Mouse (Mus musculus) CD8-positive naive resting alpha-beta T cell, adult 2 months (primary cell): Measurements from ENCODE around the gene Mdm2.

Experiments
- DNase-seq, 2 experiments: peaks; one replicate each; pipeline ENCODE4 v3.0.0; 2022; ENCODE audit warnings: low read depth in 2 of 2, low spot score in 2 of 2

Gene Mdm2

DNA sequence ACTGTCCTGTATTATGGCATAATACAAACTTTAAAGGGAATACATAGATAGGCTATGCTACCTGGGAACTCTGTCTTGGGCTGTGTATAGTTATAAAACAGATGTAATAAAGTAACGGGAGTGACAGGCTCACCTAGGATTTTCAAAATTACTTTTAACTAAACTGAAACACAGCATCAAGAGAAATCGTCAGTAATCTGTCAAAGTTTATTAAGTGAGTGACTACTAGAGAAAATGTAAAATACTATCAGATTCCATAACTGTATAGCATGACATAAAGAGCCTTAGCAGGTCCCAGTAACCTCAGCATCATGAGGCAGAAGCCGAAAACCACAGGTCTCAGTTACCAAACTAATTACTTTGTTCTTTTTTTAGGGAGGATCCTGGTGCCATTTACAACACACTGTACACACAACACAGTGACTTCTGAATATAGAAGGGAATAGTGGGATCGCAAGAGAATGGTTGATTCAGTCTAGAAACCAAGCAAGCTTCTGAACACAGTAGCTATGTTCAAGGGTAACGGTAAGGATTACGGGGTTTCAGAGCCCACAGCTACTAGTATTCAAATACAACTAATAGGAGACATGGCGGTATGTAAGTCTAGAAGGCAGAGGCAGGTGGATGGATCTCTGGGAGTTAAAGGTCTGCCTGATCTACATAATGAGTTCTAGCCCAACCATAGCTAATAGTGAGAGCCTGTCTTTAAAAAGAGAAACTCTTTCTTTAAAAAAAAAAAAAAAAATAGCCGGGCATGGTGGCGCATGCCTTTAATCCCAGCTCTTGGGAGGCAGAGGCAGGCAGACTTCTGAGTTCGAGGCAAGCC is 12.0 kb downstream of the Mdm2 start:
- no peak for DNase-seq

DNA sequence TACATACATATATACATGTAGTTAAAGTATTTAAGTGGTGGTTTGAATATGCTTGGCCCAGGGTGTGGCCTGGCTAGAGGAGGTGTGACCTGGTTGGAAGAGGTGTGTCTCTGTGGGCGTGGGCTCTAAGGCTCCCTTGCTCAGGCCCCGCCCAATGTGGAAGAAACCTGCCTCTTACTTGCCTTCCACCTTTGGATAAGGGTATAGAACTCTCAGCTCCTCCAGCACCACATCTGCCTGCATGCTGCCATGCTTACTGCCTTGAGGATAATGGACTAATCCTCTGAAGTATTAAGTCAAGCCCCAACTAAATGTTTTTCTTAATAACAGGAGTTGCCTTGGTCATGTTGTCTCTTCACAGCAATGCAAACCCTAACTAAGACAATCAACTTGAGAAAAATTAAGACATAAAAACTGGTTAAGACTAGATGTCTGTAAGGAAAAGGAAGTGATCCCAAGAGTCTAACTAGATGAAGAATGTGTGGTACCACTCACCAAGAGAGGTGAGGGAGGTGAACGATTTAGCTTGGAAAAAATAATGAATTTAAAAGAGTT is 12.9 kb downstream of the Mdm2 start:
- DNase-seq: no peak

GRCm38 (mm10) chr10:117696827-117697560 is 13.6 kb downstream of the Mdm2 start:
- DNase-seq: no peak

GRCm38 (mm10) chr10:117696021-117696826 is 14.3 kb downstream of the Mdm2 start:
- no peak for DNase-seq

- DNase-seq: no peak
These were observed 15.0 kb downstream of the Mdm2 start for GRCm38 (mm10) chr10:117695605-117696004.

- DNase-seq: no peak
These were observed 15.5 kb downstream of the Mdm2 start for GRCm38 (mm10) chr10:117695027-117695426.

DNA sequence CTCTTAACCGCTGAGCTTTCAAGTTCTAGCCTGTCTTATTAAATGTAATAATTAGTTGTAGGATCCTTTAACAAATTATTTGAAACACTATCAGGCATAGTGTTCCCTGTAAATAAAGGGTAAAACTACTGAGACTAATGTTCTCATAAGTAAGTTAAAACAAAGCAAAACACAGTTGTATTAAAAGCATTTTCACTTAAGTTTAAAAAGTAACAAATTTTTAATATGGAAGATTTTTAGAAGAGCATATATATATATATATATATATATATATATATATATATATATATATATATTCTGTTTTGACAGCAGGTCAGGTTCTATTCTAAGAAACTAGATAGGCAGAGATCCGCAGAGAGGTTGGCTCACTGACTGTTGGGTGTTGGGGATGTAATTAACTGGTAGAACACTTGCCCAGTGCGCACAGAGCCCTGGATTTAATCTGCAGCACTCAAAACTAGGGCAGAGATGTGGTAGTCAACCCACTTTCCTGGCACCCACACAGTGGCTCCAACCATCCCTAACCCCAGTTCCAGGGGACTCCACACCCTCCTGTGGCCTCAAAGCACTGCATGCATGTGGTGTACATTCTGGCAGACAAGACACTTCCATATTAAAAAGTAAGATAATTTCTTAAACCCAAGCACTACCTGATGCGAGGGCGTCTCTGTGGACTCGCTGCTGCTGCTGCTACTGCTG is 16.2 kb downstream of the Mdm2 start:
- DNase-seq: no peak

DNA sequence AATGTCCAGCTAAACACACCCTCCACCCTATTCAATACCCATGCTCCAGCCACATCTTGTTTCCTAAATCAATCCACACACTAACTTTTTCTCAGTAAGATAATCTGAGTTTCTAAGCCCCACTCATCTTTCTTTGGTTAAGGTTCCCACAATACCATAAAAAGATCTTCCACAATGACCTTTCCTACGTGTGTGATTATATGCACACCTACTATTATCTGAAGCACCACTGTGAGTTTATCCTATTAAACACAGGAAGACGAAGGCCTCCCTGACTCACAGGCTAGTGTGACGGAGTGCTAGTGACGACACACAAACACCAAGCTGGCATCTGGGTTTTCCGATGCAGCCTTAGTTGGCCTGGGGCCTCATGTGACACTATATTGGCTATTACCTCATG is 17.6 kb downstream of the Mdm2 start:
- DNase-seq: no peak

DNA sequence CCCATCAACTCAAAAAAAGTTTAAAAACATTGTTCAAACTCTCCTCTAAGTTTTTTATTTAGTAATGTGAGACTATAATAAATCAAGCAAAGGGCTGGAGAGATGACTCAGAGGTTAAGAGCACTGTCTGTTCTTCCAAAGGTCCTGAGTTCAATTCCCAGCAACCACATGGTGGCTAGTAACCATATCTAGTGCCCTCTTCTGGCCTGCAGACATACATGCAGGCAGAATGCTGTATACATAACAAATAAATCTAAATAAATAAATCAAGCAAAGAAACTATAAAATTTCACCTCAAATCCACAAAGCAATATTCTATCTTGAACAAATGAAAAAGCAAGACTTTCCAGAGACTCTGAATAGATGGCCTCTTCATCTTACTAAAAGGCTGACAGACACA is 18.4 kb downstream of the Mdm2 start:
- no peak for DNase-seq

GRCm38 (mm10) chr10:117691389-117691968 is 19.1 kb downstream of the Mdm2 start:
- no peak for DNase-seq

GRCm38 (mm10) chr10:117690770-117691296 is 19.7 kb downstream of the Mdm2 start:
- no peak for DNase-seq

DNA sequence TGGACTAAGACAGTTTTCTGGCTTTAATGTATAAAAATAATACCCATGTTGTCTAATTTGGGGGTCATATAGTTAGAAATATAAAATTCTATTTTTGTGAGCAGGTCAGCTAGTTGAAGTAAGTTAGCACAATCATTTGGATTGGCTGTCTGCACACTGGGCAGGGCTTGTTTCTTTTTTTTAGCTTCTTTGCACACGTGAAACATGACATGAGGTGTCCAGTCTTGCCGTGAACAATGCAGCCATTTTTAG is 20.5 kb downstream of the Mdm2 start:
- no peak for DNase-seq

GRCm38 (mm10) chr10:117689297-117690100 is 21.1 kb downstream of the Mdm2 start:
- no peak for DNase-seq

GRCm38 (mm10) chr10:117688204-117689151 is 22.1 kb downstream of the Mdm2 start:
- DNase-seq: no peak

GRCm38 (mm10) chr10:117687577-117687976 is 23.0 kb downstream of the Mdm2 start:
- no peak for DNase-seq

DNA sequence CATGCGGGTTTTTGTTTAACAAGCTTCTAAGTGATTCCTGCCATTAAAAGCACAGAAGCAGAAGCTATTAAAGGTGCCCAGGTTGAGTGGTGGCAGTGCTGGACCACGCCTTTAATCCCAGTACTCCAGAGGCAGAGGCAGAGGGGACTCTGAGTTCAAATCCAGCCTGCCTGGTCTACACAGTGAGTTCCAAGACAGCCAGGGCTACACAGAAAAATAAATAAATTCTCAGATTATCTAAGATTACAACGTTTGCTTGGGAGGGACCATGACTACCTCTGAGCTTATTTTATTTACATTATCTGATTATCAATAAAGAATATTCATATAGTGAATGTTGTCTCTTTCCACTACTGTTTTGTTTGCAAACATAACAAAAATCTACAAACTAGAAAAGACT is 23.5 kb downstream of the Mdm2 start:
- DNase-seq: no peak

DNA sequence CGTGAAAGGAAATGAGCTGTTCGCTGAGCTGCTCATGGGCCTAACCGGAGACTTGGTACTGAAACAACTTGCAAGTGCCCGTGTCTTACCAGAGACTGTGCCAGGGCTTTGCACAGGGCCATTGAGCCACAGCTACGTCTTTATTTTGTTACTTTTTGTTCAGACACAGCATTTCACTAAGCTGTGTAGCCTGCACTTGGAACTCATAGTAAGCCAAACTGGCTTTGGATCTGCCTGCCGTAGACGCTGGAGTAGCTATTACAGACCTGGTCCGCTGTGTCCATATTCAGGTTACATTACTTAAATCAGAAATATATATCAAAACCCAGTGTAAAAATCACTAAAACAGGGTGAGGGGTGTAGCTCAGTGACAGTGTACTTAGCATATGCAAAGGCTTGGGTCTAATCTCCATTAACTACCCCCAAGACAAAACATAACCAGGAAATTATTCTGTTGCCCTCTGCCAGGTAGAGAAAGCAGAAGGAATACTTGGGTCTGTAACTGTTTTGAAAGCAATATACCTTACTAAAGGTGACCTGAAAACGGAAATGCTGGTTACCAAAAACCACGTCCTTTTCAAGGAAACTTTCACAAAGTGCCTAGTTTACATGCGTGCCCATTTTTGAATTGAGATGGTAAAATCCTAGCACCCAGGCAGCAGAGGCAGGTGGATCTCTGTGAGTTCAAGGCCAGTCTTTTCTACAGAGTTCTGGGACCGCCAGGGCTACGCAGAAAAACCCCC is 24.5 kb downstream of the Mdm2 start:
- no peak for DNase-seq
